Mouse (Mus musculus) layer of hippocampus, adult 8-10 months (tissue): ENCODE measurements at regions not wholly inside any gene's neighbourhood (a gene's known extent, or its start where the extent isn't known, plus 50 kb on each side); places are given as distances from the start of the nearest gene placed in this dataset.

Experiments
- DNase-seq, 2 experiments: peaks; one replicate each; pipeline ENCODE4 v3.0.0; 2022; ENCODE audit warnings: low spot score in 2 of 2

DNA sequence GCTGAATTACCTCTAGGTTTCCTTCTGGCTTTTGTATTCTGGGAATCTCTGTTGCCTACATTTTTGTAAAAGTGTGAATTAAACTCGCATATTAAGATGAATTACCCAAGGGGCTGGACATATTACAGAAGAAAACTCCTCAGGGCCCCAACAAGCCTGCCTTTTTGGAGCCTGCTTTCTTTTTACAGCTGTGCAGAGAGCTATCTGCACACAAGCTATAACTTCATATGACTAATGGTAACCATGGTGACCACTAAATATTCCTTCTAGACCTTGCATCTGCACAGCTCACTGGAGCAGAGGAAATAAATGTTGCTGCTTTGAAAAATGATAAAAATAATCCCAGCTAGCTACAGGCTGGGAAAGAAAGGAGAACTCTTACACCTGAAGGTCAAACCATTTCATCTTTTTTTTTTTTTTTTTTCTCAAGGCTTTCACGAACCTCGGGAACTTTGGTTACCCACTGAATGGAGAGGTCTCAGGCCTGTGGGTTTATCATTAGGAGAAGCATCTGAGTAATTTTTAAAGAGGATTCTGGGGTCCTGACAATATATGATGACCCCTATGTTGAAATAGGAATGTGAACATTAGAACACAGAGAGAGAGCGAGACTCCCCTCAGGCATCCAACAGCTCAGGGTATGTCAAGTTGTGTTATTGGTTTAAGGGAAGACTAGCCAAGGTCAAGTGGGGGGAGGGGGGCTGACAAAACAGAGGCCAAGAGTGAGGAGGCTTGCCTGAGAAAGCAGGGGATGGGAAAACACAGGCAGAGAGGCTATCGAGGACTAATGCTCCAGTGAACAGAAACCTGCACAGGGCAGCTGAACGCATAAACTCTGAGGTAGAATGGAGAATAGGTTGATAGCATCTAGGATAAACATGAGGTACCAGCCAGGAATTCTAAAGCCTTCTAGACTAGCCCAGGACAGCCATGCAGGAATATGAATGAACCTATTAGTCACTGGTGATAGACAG lies 188.4 kb downstream of the Phlda1 start:
- DNase-seq: no peak

DNA sequence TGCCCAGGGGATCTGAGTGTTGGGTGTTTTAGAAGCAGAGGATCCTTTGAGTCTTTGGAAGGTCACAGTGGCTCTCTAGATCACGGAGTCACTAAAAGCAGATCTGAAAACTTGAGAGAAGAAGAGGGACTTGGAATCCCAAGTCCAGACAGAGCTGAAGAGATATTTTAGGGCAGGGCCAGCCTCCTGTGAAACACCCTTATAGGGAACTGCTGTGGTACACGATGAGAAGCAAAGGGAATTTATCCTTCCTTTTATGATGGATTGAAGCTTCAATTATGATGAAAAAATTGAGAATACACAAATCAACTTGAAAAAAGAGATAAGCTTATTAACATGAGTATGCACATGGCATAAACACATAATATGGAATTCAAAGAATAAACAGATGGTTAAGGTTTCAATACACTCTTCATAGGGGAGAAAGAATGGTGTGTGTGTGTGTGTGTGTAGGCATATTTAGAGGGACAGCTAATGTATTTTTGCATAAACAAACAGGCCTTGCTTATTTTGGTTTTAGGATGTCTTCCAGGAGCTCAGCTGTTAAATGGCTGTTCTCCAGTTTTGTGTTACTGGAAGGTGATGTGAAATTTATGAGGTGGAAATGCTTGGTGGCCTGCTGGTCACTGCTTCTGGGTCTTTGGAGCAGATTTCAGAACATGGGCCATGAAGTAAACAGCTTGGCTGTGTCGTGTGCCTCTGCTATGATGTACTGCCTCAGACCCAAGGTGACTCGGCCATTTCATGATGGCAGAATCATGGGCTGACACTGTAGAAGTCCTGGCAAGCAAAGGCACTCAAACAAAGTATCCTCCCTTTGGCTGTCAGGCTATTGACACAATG lies 190.1 kb downstream of the Phlda1 start:
- DNase-seq: no peak

DNA sequence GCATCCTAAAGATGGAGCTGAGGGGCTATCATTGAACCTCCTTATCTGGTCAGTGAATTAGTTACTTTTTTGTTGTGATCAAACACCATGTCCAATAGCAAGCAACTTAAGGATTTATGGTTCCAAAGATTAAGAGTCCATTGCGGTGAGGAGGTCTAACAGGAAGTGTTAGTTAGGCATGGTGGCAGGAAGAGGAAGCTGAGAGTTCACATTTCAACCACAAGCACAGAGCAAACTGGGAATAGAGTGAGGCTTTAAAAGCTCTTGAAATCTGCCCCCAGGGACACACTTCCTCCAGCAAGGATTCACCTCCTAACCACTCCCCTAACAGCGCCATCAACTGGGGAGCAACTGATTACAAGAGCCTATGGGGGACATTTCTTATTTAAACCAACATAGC lies 190.9 kb downstream of the Phlda1 start:
- DNase-seq: no peak

DNA sequence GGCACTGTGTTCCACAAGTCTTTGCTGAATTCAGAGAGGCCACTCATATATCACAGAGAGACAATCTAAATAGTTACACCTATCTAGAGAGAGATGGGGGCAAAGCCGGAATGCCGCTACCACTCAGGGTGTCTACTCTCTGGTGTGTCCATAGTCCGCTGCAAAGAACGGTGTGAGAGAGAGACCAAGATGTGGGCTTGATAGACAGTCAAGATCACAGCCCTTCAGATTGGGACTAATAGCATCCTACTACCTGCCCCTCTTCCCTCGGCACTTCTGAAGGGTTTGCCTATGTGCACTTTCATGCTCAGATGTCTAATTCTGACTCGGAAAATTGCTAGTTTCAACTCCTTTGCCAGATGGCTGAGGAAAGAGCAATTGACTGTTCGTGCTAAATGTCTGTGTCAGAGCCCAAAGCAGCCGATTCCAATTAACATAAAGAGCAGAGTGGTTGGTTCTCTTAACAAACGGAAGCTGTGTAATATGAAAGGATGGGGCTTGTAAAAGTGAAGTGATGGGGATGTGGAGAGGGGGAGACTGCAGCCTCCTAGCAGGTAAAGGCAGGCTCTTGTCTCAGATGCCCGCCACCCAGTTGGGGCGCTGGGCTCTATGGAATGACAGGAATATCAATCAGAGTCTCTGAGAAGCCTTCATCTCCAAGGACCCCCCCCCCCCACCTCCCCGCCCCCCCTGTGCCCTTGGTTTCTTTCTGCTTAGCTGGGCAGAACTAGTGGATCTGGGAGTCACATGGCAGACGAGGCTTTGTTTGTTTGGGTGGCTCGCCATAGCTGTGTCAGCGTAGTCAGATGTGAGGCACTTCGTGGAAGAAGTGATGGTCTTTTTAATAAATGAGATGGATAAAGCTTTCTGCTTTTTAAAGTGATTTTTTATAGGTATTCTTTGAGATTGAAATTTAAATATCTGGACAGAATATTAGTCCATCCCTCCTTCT lies 193.7 kb downstream of the Phlda1 start:
- peak in 1 of 2 experiments; percentile 12 for DNase-seq

DNA sequence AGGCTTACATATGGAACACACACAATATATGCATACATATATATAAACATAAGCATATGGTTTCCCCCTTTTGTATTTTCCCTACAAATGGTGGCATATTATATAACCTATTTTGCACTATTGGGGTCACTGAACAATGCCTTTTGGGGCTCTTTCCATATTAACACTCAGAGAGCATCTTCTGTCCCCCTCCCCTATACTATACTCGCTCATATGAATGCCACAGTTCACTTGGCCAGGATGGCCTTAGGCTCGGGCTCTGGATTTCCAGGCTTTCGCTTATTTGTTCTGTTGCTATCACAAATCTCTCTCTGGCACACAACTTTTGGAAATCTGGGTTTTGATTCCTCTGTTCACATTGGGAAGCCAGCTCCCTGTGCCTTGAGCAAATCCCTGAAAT lies 194.5 kb downstream of the Phlda1 start:
- DNase-seq: no peak

DNA sequence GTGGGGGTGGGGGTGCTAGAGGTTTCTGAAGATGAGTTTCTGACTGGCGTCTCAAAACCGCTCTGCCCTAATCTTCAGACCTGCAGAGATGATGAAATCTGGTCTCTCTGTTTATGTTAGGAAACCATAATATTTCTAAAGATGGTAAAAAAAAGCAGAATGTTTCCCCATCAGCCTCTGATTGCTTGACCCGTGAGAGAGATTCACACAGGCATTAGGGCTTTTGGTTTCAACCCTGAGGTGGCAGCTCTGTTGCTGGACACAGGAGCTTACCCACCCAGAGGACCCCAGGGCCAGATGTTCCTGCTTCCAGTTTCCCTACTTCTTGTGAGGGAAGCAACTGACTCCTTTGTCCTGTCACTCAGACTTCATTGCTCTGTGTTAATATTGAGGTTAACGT lies 195.1 kb downstream of the Phlda1 start:
- DNase-seq: no peak

DNA sequence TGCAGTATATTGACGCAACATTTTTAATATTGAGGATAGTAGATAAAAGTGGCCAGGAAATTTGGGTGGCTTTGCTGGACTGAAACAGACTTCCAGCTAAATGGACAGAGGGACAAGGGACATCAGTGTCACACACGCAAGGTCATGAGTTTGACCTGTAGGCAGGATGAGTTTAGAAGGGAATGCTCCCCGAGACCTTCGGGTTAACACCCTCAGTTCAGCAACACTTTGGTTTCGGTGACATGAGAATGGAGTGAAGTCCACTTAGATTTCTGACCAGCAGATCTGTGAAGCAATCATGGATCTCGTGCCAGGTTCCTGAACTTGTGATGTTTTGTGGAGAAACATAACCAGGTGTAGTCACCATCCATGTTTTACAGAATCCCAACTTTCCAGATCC lies 196.3 kb downstream of the Phlda1 start:
- DNase-seq: no peak

DNA sequence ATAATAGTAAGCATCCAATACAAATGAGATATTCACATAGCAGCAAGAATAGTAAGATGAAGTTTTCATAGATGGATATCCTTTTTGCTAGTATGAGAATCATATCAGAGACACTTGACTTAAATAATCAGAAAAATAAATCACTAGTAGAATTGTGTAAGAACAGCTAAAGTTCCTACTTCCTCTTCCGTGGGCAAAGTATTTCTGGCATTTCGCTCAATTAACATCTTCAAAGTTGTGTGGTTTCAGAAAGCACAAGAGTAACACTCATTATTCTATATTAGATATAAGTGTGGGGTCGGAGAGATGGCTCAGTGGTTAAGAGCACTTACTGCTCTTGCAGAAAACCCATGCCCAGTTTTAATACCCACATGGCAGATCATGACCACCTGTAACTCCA lies 197.4 kb downstream of the Phlda1 start:
- no peak for DNase-seq

DNA sequence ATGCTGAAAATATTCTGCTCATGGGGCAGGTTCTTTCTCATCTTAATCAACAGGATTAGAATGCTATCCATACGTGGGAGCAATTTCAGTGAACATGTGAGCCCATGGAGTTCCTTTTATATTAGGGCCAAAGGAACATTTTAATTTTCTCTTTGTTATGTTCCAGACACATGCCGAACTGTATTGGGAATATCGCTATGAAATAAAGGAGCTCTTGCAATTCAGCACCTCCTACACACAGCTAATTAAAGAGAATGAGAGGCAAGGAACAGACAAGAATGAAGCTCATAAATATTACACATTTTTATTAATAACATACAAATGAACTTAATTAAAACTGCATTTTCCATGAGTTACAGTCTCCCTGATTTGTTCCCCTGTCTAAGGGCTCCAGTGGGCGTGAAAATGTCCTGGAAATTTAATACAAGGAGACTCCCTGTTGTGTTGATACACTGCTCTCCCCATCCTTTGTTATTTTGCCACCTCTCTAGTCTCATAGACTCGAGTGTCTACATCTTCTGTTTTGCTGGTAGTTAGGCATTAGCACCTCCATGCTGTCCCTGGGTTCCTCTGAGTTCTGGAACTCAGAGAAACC lies 205.5 kb downstream of the Phlda1 start:
- no peak for DNase-seq

DNA sequence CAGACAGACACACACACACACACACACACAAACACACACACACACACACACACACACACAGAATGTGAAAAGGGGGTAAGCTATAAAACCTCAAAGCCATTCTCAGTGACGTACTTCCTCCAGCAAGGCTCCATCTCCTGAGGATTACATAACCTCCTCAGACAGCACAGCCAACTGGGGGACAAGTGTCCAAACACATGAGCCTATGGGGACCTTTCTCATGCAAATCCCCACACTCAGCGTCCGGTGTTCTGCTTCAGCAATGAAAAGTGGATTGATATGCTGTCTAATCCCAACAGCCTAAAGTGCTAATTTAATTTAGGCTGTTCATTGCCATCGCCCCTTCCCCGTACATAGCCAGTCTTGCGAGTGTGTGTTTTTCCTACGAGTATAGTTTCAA lies 206.9 kb downstream of the Phlda1 start:
- no peak for DNase-seq

DNA sequence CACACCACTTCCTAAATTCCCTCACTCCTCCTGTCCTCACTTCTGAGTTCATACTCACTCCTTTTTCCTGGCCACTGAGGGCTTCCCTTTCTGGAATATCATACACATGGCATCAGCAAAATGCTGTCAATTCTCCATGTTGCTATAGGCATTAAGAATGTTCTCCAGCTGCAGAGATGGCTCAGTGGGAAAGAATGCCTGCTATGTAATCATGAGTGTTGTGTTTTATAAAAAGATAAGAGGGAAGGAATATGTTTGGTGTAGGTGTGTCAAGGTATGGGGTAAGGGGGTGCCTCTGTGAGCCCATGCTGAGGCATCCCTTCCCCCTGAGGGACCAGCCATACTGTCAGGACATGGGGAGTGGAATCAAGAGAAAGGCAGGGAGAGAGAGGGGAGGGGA lies 207.6 kb downstream of the Phlda1 start:
- DNase-seq: no peak

DNA sequence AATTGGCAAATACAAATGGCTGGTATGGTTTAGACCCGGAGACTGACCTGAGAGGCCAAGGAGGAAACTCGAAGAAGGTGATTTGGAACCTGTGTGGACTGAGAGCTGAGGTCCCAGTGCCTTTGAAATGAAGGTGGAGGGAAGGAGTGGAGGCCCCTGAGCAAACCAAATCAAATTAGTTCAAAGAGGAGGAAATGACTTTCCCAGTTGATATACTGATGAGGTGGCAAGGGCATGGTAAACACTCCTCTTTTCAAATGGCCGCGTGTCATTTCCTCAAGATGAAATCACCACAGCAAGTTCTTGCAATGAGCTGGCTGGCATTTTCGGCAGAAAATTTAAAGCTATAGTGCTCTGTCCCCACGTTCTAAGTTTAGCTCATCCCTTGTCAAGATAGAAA lies 209.1 kb downstream of the Phlda1 start:
- DNase-seq: no peak

DNA sequence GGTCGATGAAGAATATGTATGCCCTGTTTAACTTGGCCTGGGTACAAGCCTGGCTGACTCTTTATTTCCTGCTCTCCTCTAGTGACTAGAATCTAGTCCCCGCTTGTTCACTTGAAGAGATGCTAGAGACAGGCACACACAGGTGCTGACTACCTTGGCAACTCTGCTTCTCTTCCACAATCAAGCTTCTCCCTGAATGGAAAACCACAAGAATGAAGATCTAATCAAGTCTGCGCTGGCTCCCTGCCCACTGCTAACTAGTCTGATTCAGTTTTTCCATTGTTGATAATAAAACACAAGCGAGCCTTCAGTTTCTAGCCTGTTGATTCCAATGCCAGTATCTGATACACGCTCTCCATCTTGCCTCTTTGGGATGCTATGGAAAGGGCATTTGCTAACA lies 213.5 kb downstream of the Phlda1 start:
- DNase-seq: peak in 1 of 2 experiments; percentile 33

DNA sequence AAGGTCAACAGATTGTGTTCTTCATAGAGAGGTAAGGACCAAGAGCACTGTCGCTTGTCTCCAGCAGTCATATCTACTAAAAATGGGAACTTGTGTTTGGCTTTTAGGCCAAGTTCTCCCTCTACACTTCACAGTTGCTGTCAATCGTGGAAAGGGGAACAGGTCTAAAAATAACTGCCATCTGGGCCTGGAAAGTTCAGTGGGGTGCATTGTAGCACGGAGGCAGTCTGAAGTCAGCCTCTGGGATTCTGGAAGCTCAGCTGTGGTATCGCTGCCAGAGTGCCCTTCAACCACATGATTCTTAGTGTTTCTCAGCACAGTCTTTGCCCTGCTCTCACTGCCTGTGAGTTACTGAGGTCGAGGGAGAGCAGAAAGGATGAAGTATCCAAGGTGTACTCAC lies 215.0 kb downstream of the Phlda1 start:
- DNase-seq: no peak

DNA sequence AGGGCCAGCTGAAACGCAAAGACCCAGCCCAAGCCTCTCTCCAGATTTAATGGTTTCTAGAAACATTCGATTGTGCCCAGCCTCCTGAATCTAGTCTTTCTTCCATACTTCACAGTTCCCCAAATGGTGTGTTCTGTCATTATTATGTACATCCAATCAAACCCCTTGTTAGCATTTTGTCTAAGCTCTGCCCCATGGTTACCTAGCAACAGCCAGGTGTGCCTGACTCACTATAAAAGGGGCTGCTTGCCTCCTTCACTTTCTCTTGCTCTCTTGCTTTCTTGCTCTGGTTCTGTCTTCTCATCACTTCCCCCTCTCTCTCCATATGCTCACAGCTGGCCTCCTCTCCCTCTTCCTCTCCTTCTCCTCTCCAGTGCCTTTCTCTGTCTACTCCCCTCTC lies 217.8 kb downstream of the Phlda1 start:
- no peak for DNase-seq

DNA sequence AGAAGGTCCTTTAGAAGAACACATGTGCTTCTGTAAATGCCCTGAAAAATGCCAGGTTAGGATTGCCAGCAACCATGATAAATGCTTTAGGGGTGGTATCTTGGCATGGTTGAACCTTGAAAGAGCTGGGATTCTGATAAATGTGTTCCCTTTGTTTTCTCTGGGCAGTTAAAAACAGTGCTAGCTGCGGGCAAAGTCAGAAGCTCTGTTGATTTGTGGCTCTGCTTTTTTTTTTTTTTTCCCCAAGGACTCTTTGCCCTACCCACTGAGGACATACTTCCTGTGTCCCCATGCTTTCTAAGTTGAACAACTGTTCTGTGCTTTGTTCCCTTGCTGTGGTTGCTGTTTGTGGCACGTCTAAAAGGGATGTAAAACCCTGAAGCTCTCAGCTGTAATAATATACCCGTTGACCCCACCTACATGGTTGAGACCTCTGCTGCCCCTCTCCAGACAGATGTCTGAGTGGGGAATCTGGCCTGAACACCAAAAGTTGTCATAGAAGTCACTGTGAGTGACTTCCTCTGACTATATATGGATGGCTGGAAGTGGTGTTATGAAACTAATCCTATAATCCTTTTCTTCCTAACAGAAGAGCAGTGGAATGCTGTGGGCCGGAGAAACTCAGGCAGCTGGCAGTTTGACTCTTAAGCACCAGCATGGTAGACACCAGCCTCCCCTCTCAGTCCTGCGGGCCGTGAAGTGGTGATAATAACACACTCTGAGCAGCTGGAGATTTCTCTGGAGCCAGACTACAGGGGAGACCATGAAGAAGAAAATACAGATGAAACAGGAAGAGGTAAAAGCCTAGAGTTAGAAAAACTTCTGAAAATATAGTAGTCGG lies 218.7 kb downstream of the Phlda1 start:
- DNase-seq: no peak

DNA sequence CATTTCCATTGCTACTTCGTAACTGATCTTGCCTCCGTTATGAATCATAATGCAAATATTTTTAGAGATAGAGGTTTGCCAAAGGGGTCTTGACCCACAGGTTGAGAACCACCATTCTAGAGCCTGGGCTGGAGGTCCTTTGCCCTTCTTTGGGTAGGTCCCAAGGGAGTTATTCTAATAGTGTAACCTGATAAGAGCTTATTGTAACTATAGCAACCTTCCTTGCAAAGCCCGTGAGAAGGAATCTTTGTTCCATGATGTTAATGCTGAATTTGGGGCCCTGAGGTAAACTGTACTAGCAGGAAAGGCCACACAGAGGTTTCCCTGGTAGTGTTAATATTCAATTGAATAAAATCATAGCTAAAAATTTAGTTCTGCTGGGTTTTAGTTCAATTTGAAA lies 229.9 kb downstream of the Phlda1 start:
- DNase-seq: no peak

DNA sequence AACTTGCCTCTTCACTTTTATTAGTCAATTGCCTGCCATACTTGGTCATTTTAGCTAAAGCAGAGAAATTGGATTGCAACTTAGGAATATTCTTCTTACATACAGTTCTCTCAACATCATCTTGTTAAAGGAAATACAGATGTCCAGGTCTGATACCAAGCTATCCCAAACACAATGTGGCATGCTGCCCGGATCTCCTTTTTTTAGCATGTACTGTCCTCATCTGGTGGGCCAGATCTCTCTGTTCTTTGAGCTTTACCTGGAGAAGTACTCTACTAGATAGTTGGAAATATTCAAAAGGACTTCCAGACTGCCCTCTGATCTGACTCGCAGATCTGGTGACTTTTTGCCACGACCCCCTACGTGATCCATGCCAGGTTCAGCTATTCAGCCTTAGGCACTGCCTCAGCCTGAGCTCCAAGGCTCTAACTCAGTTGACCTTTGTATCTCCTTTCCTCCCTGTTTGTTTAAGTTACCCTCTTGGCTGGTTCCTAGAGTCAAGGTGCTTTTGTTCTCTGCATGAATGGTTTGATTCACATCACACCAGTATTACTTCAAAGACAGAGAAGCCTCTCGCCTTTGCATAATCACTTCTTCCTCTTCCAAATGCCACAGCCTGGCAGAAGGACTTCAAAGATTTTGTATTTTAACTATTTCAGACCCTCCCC lies 232.9 kb upstream of the Krr1 start:
- no peak for DNase-seq

DNA sequence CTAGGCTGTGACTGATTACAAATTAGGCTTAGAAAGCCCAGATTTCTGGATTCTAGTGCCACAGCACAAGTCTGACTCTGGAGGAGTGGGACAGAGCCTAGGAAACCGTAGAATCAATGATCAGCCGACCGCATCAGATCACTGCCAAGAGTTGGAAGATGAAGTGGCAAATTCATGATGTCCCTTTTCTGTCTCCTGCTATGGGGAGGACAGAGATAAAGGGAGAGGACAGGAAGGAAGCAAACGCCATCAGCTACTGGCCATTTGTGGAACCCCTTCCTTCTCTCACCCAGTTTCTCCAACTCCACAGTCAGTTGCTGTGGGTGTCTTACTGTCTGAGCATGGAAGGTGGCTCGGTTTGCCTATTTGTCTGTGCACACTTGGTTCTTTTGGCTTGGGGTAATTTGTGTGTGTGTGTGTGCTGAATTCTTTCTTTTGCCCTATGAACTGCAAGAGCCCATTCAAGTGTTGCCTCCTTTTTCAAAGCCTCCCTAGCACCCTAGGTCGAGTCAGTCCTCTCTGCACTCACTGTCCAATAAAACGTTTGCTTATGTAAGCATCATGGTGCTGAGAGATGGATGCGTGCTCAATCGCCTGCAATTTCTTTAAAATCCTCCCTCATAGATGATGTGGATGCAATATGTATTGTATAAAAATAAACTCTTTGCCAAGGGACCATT lies 231.7 kb upstream of the Krr1 start:
- DNase-seq: no peak
